Mouse (Mus musculus) C2C12 (cell line): ENCODE data around the gene Rint1.

ENCODE experiments used
- CTCF ChIP-seq: IDR thresholded peaks from one replicate; pipeline ENCODE4 v1.5.1; 2011; ENCODE audit not compliant: control insufficient read depth, insufficient read depth, insufficient read length
- FOSL1 ChIP-seq: IDR thresholded peaks from one replicate; pipeline ENCODE4 v1.8.0; 2011; ENCODE audit warnings: mild to moderate bottlenecking, low read length; ENCODE audit not compliant: poor library complexity, insufficient read depth, severe bottlenecking
- MAX ChIP-seq: IDR thresholded peaks from one replicate; pipeline ENCODE4 v1.6.1; 2011; ENCODE audit warnings: mild to moderate bottlenecking, control low read depth
- MYOD1 ChIP-seq: IDR thresholded peaks from one replicate; pipeline ENCODE4 v1.6.1; 2011; ENCODE audit warnings: low read depth; ENCODE audit not compliant: control insufficient read depth, insufficient read length
- MYOG ChIP-seq: IDR thresholded peaks from one replicate; pipeline ENCODE4 v1.6.1; 2011; ENCODE audit not compliant: control insufficient read depth, insufficient read length; ENCODE audit errors: extremely low read depth

DNA sequence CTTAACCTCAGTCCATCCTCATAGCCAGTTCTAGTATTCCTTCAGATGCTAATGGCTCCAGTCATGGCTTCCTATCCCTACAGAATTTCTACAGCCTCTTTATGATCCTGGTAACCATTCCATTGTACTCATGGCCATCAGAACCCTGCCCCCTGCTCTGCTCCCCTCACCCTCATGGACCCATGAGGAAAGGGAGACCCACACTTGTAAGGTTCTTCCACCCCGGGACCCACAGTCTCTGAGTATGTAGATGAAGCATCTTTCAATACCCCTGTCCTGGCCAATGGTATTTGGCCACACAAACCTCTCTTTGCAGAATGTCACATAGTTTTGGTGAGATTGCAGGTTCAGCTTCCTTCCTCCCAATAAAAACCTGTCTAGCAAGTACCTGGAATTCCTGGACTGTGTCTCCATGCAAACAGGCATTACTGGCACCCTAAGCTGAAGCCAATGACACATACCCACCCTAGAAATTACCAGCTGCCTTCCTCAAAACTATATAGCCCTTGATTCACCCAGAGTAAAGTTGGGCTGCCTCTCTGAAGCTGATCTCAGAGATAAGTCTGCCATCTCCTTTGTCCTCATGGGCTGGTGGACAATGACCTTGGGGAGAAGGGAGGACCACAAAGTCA is 71.7 kb downstream of the Rint1 start:
- TF ChIP-seq CTCF (no peak), MYOG (no peak), MAX (no peak), MYOD1 (no peak), FOSL1 (no peak)
